Mouse (Mus musculus) heart, postnatal 10 days (tissue): Measurements from ENCODE around the gene Rtn4rl1. TPM values are rescaled to one million over a fixed set of nuclear protein-coding genes. Genes with fewer than 3 reads are reported as not detected.

Source experiments
- microRNA-seq, 2 experiments: library from miRNA; unstranded; fragments of <30 nt; microRNA quantifications; one replicate each; pipeline ENCODE4 v1.2.0; 2022
- total RNA-seq, 2 experiments: library from RNA; stranded (reverse); gene quantifications; 2 replicates each; pipeline ENCODE4 v1.2.3; 2021

Gene Rtn4rl1
- total RNA-seq, 2 experiments from 2014 or later = 13.9 to 21.4 TPM

Small RNA genes within 50 kb of the gene (microRNA-seq; reads per million reads assigned to microRNA genes)
- gene Mir132 (483 to 1,273 reads per million in 2 experiments), gene Mir212 (18.0 to 32.0 reads per million in 2 experiments)

Other genes with a start within 250 kb of the Rtn4rl1 start
- 10 to 100 TPM; 36.3 to 48.5 TPM for gene Hic1, start 24.3 kb upstream of the Rtn4rl1 start, total RNA-seq
- gene Ovca2, start 14.9 kb upstream of the Rtn4rl1 start, total RNA-seq = 1 to 10 TPM; 7.8 to 9.5 TPM
- gene Dph1, start 2.5 kb upstream of the Rtn4rl1 start, total RNA-seq = 10 to 100 TPM; 13.9 to 15.6 TPM
- 10 to 100 TPM; 82.4 to 90.0 TPM for gene Rpa1, start 154.5 kb downstream of the Rtn4rl1 start, total RNA-seq
- 1 to 10 TPM; 4.9 to 7.4 TPM for gene Smyd4, start 154.7 kb downstream of the Rtn4rl1 start, total RNA-seq
- 10 to 100 TPM; 23.6 to 29.0 TPM for gene Serpinf1, start 228.9 kb downstream of the Rtn4rl1 start, total RNA-seq
- not detected for gene Serpinf2, start 245.8 kb downstream of the Rtn4rl1 start, total RNA-seq